Mouse (Mus musculus) heart, postnatal 0 days (tissue): ENCODE measurements around the gene Mapt.

Experiments used
- CTCF ChIP-seq: IDR thresholded peaks from 2 replicates; pipeline ENCODE4 v1.5.1; 2016; ENCODE audit warnings: antibody characterized with exemption, control low read depth, low read depth
- EP300 ChIP-seq: IDR thresholded peaks from 2 replicates; pipeline ENCODE4 v1.6.1; 2016; ENCODE audit warnings: antibody characterized with exemption, low read depth

DNA sequence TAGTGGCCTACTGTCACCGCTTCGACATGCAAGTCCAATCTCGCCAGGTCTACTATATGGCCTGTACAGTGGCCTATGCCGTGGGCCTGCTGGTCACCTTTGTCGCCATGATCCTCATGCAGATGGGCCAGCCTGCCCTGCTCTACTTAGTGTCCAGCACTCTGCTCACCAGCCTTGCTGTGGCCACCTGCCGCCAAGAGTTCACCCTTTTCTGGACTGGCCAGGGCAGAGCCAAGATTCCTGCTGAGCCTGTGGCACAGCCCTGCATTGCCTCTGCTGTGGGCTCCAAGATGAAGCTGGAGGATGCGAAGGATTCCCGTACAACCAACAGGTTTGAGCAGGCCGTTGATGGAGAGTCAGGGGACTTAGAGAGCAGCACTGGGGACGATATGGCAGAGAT lies 43.4 kb upstream of the Mapt start:
- TF ChIP-seq CTCF = no peak
- no peak for TF ChIP-seq EP300
